Mouse (Mus musculus): ENCODE data around the gene Slc25a23. TPM values are rescaled to one million over a fixed set of nuclear protein-coding genes. Genes with fewer than 3 reads are reported as not detected.

Gene Slc25a23
- polyA plus RNA-seq, 1 experiment from 2014 or later: 16.5 TPM

DNA sequence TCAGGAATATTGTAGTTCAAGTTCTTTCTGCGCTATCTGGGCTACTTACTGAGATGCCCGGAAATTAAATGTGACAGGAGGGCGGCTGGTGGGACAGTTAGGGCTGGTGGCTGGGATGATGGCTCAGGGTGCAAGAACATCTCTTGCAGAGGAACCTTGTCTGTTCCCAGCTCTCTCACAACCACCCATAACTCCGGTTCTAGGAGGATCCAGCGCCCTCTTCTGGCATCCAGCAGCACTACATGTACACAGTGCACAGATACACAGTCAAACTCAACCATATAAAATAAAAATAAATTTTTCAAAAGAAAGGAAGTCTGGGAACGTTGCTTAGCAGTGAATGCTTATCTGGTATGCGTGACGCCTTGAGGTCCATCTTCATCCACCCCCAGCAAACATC, 20.7 kb downstream of the Slc25a23 start:
- ATAC-seq (ENCODE audit: low FRiP score): no peak
- DNase-seq (ENCODE audit: low spot score, missing footprints): no peak
- no peaks in the 10 kb centered on the region for H3K36me3 ChIP-seq (ENCODE audit: control insufficient read depth, insufficient read depth, low read length)
- H3K4me3 ChIP-seq (ENCODE audit: low read depth, low read length): no peak overlapping the region
- H3K27me3 ChIP-seq (ENCODE audit: control insufficient read depth, insufficient read depth, low read length): no peaks in the 10 kb centered on the region
- no peak overlapping the region for H3K4me2 ChIP-seq
- 39% methylated on average over 8 of the region's 8 CpGs for WGBS
- H3K9me3 ChIP-seq (ENCODE audit: control insufficient read depth, low read length): no peaks in the 10 kb centered on the region
- H3K4me1 ChIP-seq (ENCODE audit: control insufficient read depth, insufficient read depth, low read length): no peaks in the 10 kb centered on the region
- H3K9ac ChIP-seq (ENCODE audit: low read length): no peak overlapping the region
- no peak overlapping the region for H3K27ac ChIP-seq (ENCODE audit: low read depth, low read length)

DNA sequence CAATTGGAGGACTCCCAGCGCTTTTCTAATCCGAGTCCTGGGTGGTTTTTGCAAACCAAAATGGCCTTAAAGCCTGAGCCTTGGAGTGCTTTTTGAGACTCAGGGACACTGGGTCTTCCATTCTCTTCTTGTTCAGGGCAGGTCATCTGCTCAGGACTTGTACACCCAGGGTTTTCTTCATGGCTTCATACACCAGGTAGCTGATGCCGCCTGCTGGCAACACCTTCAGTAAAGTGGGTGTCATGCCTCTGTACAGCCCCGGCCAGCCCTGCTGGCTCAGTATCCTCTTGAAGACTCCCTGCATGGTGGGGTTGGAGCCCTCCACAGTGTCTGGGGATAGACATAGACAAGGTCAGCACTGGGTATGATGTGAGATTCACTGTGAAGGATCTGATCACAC, 26.8 kb downstream of the Slc25a23 start:
- Histone ChIP-seq H3K27ac (ENCODE audit: low read depth, low read length) (no peak overlapping the region), H3K9ac (ENCODE audit: low read length) (no peak overlapping the region), H3K9me3 (ENCODE audit: control insufficient read depth, low read length) (no peaks in the 10 kb centered on the region), H3K4me2 (0 out of 2 replicates have a peak overlapping the region, but pooled peaks have one; percentile 49), H3K27me3 (ENCODE audit: control insufficient read depth, insufficient read depth, low read length) (no peaks in the 10 kb centered on the region), H3K4me3 (ENCODE audit: low read depth, low read length) (no peak overlapping the region), H3K4me1 (ENCODE audit: control insufficient read depth, insufficient read depth, low read length) (peaks cover 14% of the 10 kb centered on the region), H3K36me3 (ENCODE audit: control insufficient read depth, insufficient read depth, low read length) (peaks cover 1% of the 10 kb centered on the region)
- 77% methylated on average over 4 of the region's 4 CpGs for WGBS
- no peak for ATAC-seq (ENCODE audit: low FRiP score)
- no peak for DNase-seq (ENCODE audit: low spot score, missing footprints)

- H3K9ac ChIP-seq (ENCODE audit: low read length): peak overlapping the region; percentile 60
- H3K9me3 ChIP-seq (ENCODE audit: control insufficient read depth, low read length): no peaks in the 10 kb centered on the region
- DNase-seq (ENCODE audit: low spot score, missing footprints) (peak; percentile 99), ATAC-seq (ENCODE audit: low FRiP score) (peak; percentile 98)
- H3K4me2 ChIP-seq: peak overlapping the region; percentile 49
- peak overlapping the region; percentile 95 for H3K4me3 ChIP-seq (ENCODE audit: low read depth, low read length)
- peak overlapping the region; percentile 63 for H3K27ac ChIP-seq (ENCODE audit: low read depth, low read length)
- peaks cover 14% of the 10 kb centered on the region for H3K4me1 ChIP-seq (ENCODE audit: control insufficient read depth, insufficient read depth, low read length)
- H3K36me3 ChIP-seq (ENCODE audit: control insufficient read depth, insufficient read depth, low read length): peaks cover 10% of the 10 kb centered on the region
- H3K27me3 ChIP-seq (ENCODE audit: control insufficient read depth, insufficient read depth, low read length): no peaks in the 10 kb centered on the region
- under 1% methylated on average over 38 of the region's 38 CpGs for WGBS
Measured at GRCm38 (mm10) chr17:57031661-57032420, 27.8 kb downstream of the Slc25a23 start.

DNA sequence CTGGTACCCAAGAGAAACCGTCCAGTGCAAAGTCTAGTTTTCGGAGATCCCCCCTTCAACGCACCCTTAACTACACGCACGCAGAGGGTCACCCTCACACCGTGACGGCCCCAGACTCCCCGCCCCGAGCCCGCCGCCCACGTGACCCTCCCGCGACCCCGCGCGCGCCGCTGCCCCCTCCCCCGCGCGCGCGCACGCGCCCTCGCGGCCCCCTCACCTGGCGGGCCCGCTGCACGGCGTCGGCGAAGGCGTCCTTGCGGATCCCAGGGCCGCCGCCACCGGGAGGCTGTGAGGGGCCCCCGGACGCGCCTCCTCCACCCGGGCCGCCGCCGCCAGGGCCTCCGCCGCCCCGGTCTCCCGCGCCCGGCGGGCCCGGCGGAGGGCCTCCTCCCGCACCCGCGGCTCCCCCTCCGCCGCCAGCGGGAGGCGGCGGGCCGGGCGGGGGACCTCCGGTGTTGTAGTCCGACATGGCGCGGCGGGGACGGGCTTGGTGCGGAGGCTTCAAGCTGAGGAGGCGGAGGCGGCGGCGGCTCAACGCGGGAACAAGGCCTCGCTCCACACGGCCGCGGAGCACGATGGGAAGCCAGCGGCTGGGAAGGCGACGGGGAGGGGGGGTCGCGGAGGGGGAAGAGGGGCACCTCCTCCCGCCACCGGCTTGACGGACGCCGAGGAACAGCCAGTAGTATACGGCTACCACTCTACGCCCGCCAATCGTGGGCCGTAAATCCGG, 28.6 kb downstream of the Slc25a23 start, which contains the start of gene Khsrp:
Gene Khsrp, minus strand, starts transcription at position 592 of the 730 bp plus-strand sequence.
- Histone ChIP-seq H3K4me2 (peak within 1 kb of the TSS; percentile 88), H3K4me1 (ENCODE audit: control insufficient read depth, insufficient read depth, low read length) (peaks cover 14% of the 10 kb centered on the region), H3K4me3 (ENCODE audit: low read depth, low read length) (peak within 1 kb of the TSS; percentile 95), H3K9ac (ENCODE audit: low read length) (peak within 1 kb of the TSS; percentile 96), H3K27ac (ENCODE audit: low read depth, low read length) (peak within 1 kb of the TSS; percentile 90), H3K36me3 (ENCODE audit: control insufficient read depth, insufficient read depth, low read length) (peaks cover 10% of the 10 kb centered on the region), H3K27me3 (ENCODE audit: control insufficient read depth, insufficient read depth, low read length) (no peaks in the 10 kb centered on the region), H3K9me3 (ENCODE audit: control insufficient read depth, low read length) (no peaks in the 10 kb centered on the region)
- ATAC-seq (ENCODE audit: low FRiP score) (peak; percentile 0; the same call in 1 of the 2 replicates), DNase-seq (ENCODE audit: low spot score, missing footprints) (peak; percentile 98)
- under 1% methylated on average over 89 of the region's 99 CpGs for WGBS

GRCm38 (mm10) chr17:57029691-57030090, 30.0 kb downstream of the Slc25a23 start:
- Histone ChIP-seq H3K27ac (ENCODE audit: low read depth, low read length) (no peak overlapping the region), H3K27me3 (ENCODE audit: control insufficient read depth, insufficient read depth, low read length) (no peaks in the 10 kb centered on the region), H3K4me1 (ENCODE audit: control insufficient read depth, insufficient read depth, low read length) (peaks cover 14% of the 10 kb centered on the region), H3K4me3 (ENCODE audit: low read depth, low read length) (peak overlapping the region; percentile 95), H3K36me3 (ENCODE audit: control insufficient read depth, insufficient read depth, low read length) (peaks cover 22% of the 10 kb centered on the region), H3K9me3 (ENCODE audit: control insufficient read depth, low read length) (no peaks in the 10 kb centered on the region), H3K9ac (ENCODE audit: low read length) (peak overlapping the region; percentile 96), H3K4me2 (peak overlapping the region; percentile 88)
- no peak for DNase-seq (ENCODE audit: low spot score, missing footprints)
- ATAC-seq (ENCODE audit: low FRiP score): no peak
- 54% methylated on average over 8 of the region's 8 CpGs for WGBS

DNA sequence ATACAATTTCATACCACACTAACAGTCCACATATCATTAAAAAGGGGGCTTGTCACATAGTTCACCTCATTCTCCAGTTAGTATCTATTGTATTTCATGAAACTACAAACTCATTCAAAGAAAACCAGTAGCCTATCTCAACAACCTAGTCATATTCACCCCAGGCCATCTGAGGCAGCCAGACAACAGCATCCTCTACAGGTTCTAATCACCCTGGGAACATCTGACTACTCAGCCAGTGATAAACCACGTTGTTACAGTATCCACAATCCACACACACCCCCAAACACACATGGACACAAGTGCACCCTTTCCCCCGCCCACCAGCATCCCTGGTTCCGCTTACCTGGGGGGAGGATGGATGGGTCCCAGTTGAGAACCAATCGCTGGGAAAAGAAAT, 32.2 kb downstream of the Slc25a23 start:
- DNase-seq (ENCODE audit: low spot score, missing footprints): no peak
- no peak overlapping the region for H3K4me2 ChIP-seq
- WGBS: 91% methylated on average over 4 of the region's 4 CpGs
- no peak for ATAC-seq (ENCODE audit: low FRiP score)
- H3K27ac ChIP-seq (ENCODE audit: low read depth, low read length): no peak overlapping the region
- no peak overlapping the region for H3K4me3 ChIP-seq (ENCODE audit: low read depth, low read length)
- peaks cover 12% of the 10 kb centered on the region for H3K4me1 ChIP-seq (ENCODE audit: control insufficient read depth, insufficient read depth, low read length)
- no peaks in the 10 kb centered on the region for H3K9me3 ChIP-seq (ENCODE audit: control insufficient read depth, low read length)
- H3K27me3 ChIP-seq (ENCODE audit: control insufficient read depth, insufficient read depth, low read length): no peaks in the 10 kb centered on the region
- H3K36me3 ChIP-seq (ENCODE audit: control insufficient read depth, insufficient read depth, low read length): peaks cover 43% of the 10 kb centered on the region
- H3K9ac ChIP-seq (ENCODE audit: low read length): no peak overlapping the region

GRCm38 (mm10) chr17:57020960-57021359, 38.7 kb downstream of the Slc25a23 start:
- no peaks in the 10 kb centered on the region for H3K9me3 ChIP-seq (ENCODE audit: control insufficient read depth, low read length)
- no peak overlapping the region for H3K4me3 ChIP-seq (ENCODE audit: low read depth, low read length)
- ATAC-seq (ENCODE audit: low FRiP score): no peak
- H3K36me3 ChIP-seq (ENCODE audit: control insufficient read depth, insufficient read depth, low read length): peaks cover 40% of the 10 kb centered on the region
- H3K27me3 ChIP-seq (ENCODE audit: control insufficient read depth, insufficient read depth, low read length): no peaks in the 10 kb centered on the region
- no peak overlapping the region for H3K9ac ChIP-seq (ENCODE audit: low read length)
- H3K4me1 ChIP-seq (ENCODE audit: control insufficient read depth, insufficient read depth, low read length): no peaks in the 10 kb centered on the region
- H3K4me2 ChIP-seq: no peak overlapping the region
- DNase-seq (ENCODE audit: low spot score, missing footprints): no peak
- WGBS: 94% methylated on average over 5 of the region's 5 CpGs
- H3K27ac ChIP-seq (ENCODE audit: low read depth, low read length): no peak overlapping the region

- peaks cover 29% of the 10 kb centered on the region for H3K36me3 ChIP-seq (ENCODE audit: control insufficient read depth, insufficient read depth, low read length)
- H3K4me2 ChIP-seq: no peak overlapping the region
- no peak overlapping the region for H3K9ac ChIP-seq (ENCODE audit: low read length)
- no peaks in the 10 kb centered on the region for H3K27me3 ChIP-seq (ENCODE audit: control insufficient read depth, insufficient read depth, low read length)
- H3K4me3 ChIP-seq (ENCODE audit: low read depth, low read length): no peak overlapping the region
- H3K27ac ChIP-seq (ENCODE audit: low read depth, low read length): no peak overlapping the region
- ATAC-seq (ENCODE audit: low FRiP score): no peak
- no peaks in the 10 kb centered on the region for H3K4me1 ChIP-seq (ENCODE audit: control insufficient read depth, insufficient read depth, low read length)
- H3K9me3 ChIP-seq (ENCODE audit: control insufficient read depth, low read length): no peaks in the 10 kb centered on the region
- 84% methylated on average over 2 of the region's 2 CpGs for WGBS
- no peak for DNase-seq (ENCODE audit: low spot score, missing footprints)
Measured at GRCm38 (mm10) chr17:57019693-57020092, 40.0 kb downstream of the Slc25a23 start.

GRCm38 (mm10) chr17:57012245-57012795, 47.3 kb downstream of the Slc25a23 start:
- Histone ChIP-seq H3K4me3 (ENCODE audit: low read depth, low read length) (peak overlapping the region; percentile 50), H3K9me3 (ENCODE audit: control insufficient read depth, low read length) (no peaks in the 10 kb centered on the region), H3K27ac (ENCODE audit: low read depth, low read length) (peak overlapping the region; percentile 82; the same call in 1 of the 2 replicates), H3K4me2 (peak overlapping the region; percentile 92), H3K36me3 (ENCODE audit: control insufficient read depth, insufficient read depth, low read length) (peaks cover 3% of the 10 kb centered on the region), H3K4me1 (ENCODE audit: control insufficient read depth, insufficient read depth, low read length) (peaks cover 15% of the 10 kb centered on the region), H3K9ac (ENCODE audit: low read length) (peak overlapping the region; percentile 84), H3K27me3 (ENCODE audit: control insufficient read depth, insufficient read depth, low read length) (no peaks in the 10 kb centered on the region)
- 70% methylated on average over 13 of the region's 13 CpGs for WGBS
- DNase-seq (ENCODE audit: low spot score, missing footprints): no peak
- 0 out of 2 replicates have a peak, but pooled peaks have one; percentile 1 for ATAC-seq (ENCODE audit: low FRiP score)

Data from midbrain, embryonic 11.5 days (tissue).